Mouse (Mus musculus) liver, embryonic 14.5 days (tissue): ENCODE measurements around the gene Arg2. TPM values are rescaled to one million over a fixed set of nuclear protein-coding genes. Genes with fewer than 3 reads are reported as not detected.
"Not testable (repeated sequence)": the region's sequence is repeated elsewhere in the genome, so short reads cannot be mapped to it uniquely, and the experiment has no call there.

Experiments
- ATAC-seq: fragments of 200-750 bp; cut with Nextera tagmentation; 2 replicates; pipeline ENCODE4 v1.8.0; 2017; ENCODE audit warnings: moderate number of reproducible peaks, mild to moderate bottlenecking, moderate library complexity; ENCODE audit not compliant: insufficient read depth
- DNase-seq, 3 experiments: peaks; one replicate each; pipeline ENCODE4 v3.0.0-alpha.2; 2012 to 2013; ENCODE audit warnings: low read depth in 3 of 3, low spot score in 3 of 3
- H3K27ac ChIP-seq: fragments of 300-500 bp; sonication (generic); 2 replicates; pipeline ENCODE4 v1.5.1; 2014; ENCODE audit warnings: moderate library complexity, mild to moderate bottlenecking, control low read depth, inconsistent platforms
- H3K27me3 ChIP-seq: fragments of 300-500 bp; sonication (generic); 2 replicates; pipeline ENCODE4 v1.6.1; 2014; ENCODE audit warnings: mild to moderate bottlenecking, low read length, moderate library complexity; ENCODE audit not compliant: control insufficient read depth, insufficient read depth
- H3K36me3 ChIP-seq: fragments of 300-500 bp; sonication (generic); replicated peaks from 2 replicates; pipeline ENCODE4 v1.6.1; 2014; ENCODE audit warnings: low read depth; ENCODE audit not compliant: control insufficient read depth, insufficient read depth
- H3K4me1 ChIP-seq, 2 experiments: fragments of 200-500 bp in 1 of 2; fragments of 300-500 bp in 1 of 2; sonication (generic) in 1 of 2; replicated peaks; 2 replicates each; pipeline ENCODE4 v1.6.1; 2012 to 2014; ENCODE audit warnings: antibody characterized with exemption in 1 of 2, inconsistent platforms in 1 of 2, low read length in 1 of 2; ENCODE audit not compliant: control insufficient read depth in 2 of 2, insufficient read depth in 2 of 2
- H3K4me2 ChIP-seq: fragments of 300-500 bp; sonication (generic); 2 replicates; pipeline ENCODE4 v1.6.1; 2014; ENCODE audit warnings: low read depth, mild to moderate bottlenecking, control low read depth, moderate library complexity
- H3K4me3 ChIP-seq, 2 experiments: fragments of 200-500 bp in 1 of 2; fragments of 300-500 bp in 1 of 2; sonication (generic) in 1 of 2; 2 replicates each; pipeline ENCODE4 v1.5.1; 2012 to 2014; ENCODE audit warnings: low read depth in 2 of 2, low read length in 2 of 2, mild to moderate bottlenecking in 2 of 2, control low read depth in 1 of 2, inconsistent platforms in 1 of 2, moderate library complexity in 1 of 2; ENCODE audit not compliant: insufficient read depth in 1 of 2
- H3K9ac ChIP-seq: fragments of 300-500 bp; sonication (generic); replicated peaks from 2 replicates; pipeline ENCODE4 v1.6.1; 2014; ENCODE audit warnings: mild to moderate bottlenecking, control low read depth, moderate library complexity
- H3K9me3 ChIP-seq: fragments of 300-500 bp; sonication (generic); 2 replicates; pipeline ENCODE4 v1.6.1; 2016; ENCODE audit warnings: low read length, mixed read lengths; ENCODE audit not compliant: control insufficient read depth
- CTCF ChIP-seq: IDR thresholded peaks from 2 replicates; pipeline ENCODE4 v1.5.1; 2016; ENCODE audit warnings: antibody characterized with exemption, low read depth, control low read depth
- EP300 ChIP-seq: IDR thresholded peaks from 2 replicates; pipeline ENCODE4 v1.6.1; 2016; ENCODE audit warnings: antibody characterized with exemption, low read depth
- WGBS: fragments of 180-500 bp; shearing (Covaris S2); extraction: QIAGEN DNeasy Blood & Tissue Kit; methylation state at CpG from one replicate; pipeline ENCODE4 v1.1.7; 2014; ENCODE audit not compliant: insufficient replicate concordance; 5-methylcytosine and 5-hydroxymethylcytosine counted together
- polyA plus RNA-seq, 2 experiments: library from polyadenylated mRNA; depleted of rRNA in 1 of 2; stranded (reverse) in 1 of 2; unstranded in 1 of 2; fragments of >200 nt; fragmentation: Nextera tagmentation in 1 of 2; extraction: Ambion mirVana in 1 of 2; gene quantifications; 2 replicates each; pipeline versions ENCODE4 v1.2.1 to v1.2.3; 2012 to 2014

The Arg2 gene
- polyA plus RNA-seq, 2 experiments = not detected

DNA sequence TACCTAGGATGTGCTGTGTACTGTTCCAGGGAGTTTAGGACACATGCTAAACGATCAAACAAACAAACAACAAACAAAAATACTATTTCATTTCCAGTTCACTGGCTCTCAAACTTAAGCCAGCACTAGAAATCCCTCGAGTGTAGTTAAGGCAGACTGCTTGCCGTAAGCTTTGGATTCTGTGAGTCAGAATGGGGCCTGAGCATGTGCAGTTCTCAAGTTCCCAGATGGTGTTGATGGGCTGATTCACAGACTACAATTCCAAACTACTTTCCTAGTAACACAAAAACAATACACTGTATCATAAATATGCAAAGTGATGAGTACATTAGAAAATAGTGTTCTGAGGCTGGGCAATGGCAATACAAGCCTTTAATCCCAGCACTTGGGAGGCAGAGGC, 39.8 kb downstream of the Arg2 start:
- DNase-seq (no peak), ATAC-seq (no peak)
- TF ChIP-seq EP300 = no peak
- no peak for TF ChIP-seq CTCF
- Histone ChIP-seq H3K9me3 (no peaks in the 10 kb centered on the region), H3K36me3 (peaks cover under 1% of the 10 kb centered on the region; the same call in 1 of the 2 replicates), H3K27me3 (no peaks in the 10 kb centered on the region), H3K4me3 (no peak overlapping the region), H3K4me1 (peaks cover 9 to 14% of the 10 kb centered on the region in 2 experiments), H3K4me2 (no peak overlapping the region), H3K27ac (no peak overlapping the region), H3K9ac (no peak overlapping the region)
- WGBS = 69% methylated on average over 3 of the region's 3 CpGs

DNA sequence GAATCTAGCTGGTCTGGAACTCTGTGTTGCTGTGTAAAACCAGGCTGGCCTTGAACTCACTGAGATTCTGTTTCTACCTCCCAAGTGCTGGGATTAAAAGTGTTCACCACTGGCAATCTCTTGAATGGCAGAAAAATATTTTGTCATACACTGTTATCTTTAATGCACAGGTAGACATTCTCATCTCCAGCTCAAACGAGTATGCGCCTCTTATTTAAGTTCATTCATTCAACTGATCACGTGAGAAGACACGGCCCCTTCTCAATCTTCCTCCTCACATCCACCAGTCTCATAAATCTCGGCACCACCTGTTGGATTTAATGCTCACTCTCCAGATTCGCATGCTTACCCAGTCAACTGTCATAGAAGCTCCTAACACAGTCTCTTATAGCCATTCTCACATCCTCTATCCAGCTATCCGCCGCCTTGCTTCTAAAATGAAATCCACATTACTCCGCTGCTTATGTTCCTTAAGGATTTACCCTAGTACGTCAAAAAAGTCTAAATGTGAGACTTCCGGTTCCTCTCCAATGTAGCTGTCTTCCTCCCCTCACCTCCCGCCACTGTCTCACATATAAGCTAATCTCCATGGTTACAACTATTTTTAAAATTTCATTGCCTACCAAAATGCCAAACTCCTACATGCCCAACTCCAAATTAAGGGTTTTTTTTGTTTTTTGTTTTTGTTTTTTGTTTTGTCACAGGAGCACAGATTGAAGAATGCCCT, 40.9 kb downstream of the Arg2 start:
- Histone ChIP-seq H3K4me2 (peak overlapping the region; percentile 76), H3K9me3 (no peaks in the 10 kb centered on the region), H3K4me3 (peak overlapping the region; percentile 86 to 89), H3K36me3 (peaks cover 4% of the 10 kb centered on the region; the same call in 1 of the 2 replicates), H3K27ac (no peak overlapping the region), H3K27me3 (no peaks in the 10 kb centered on the region), H3K4me1 (peaks cover 9 to 14% of the 10 kb centered on the region in 2 experiments), H3K9ac (peak overlapping the region; percentile 75)
- 30% methylated on average over 12 of the region's 12 CpGs for WGBS
- DNase-seq (peak in 1 of 3 experiments; percentile 7), ATAC-seq (no peak)
- TF ChIP-seq EP300 = no peak
- no peak for TF ChIP-seq CTCF

GRCm38 (mm10) chr12:79172019-79172941, 41.7 kb downstream of the Arg2 start, which contains the start of gene Vti1b:
Gene Vti1b (minus strand): TSS chr12:79172667.
- ATAC-seq (peak; percentile 96), DNase-seq (peak; percentile 77 to 83 (median 79))
- no peaks in the 10 kb centered on the region for H3K9me3 ChIP-seq
- 0 out of 2 replicates have a peak, but pooled peaks have one; percentile 24 for TF ChIP-seq EP300
- TF ChIP-seq CTCF = peak; percentile 83
- H3K27ac ChIP-seq = peak within 1 kb of the TSS; percentile 63
- H3K27me3 ChIP-seq = no peaks in the 10 kb centered on the region
- H3K4me3 ChIP-seq = peak within 1 kb of the TSS; percentile 86 to 89
- peaks cover 4% of the 10 kb centered on the region; the same call in 1 of the 2 replicates for H3K36me3 ChIP-seq
- WGBS = under 1% methylated on average over 72 of the region's 73 CpGs
- H3K4me2 ChIP-seq = peak within 1 kb of the TSS; percentile 76
- H3K4me1 ChIP-seq = peaks cover 9 to 14% of the 10 kb centered on the region in 2 experiments
- H3K9ac ChIP-seq = peak within 1 kb of the TSS; percentile 75

DNA sequence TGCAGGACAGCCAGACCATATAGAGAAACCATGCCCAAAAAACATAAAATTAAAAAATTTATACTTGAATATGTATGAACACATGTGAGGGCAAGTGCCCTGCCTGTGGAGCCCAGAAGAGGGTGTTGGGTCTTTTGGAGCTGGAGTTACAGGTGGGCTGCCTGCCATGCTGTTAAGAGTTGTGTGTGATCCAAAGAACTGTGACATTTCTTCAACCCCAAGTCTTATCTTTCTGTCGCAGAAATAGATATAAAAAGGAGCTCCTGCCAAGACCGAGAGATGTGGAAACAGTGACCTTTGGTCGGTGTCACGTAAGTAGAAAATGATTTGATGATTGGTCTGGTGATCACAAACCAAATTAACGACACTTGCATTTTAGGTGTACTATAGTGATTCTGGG, 43.1 kb downstream of the Arg2 start:
- Histone ChIP-seq H3K36me3 (peaks cover 4% of the 10 kb centered on the region), H3K4me2 (peak overlapping the region; percentile 42), H3K27ac (peak overlapping the region; percentile 44), H3K4me3 (no peak overlapping the region), H3K9ac (no peak overlapping the region), H3K4me1 (peaks cover 9 to 14% of the 10 kb centered on the region in 2 experiments), H3K27me3 (no peaks in the 10 kb centered on the region), H3K9me3 (no peaks in the 10 kb centered on the region)
- DNase-seq = peak; percentile 45 to 57 (median 53)
- TF ChIP-seq EP300 (peak; percentile 55; the same call in 1 of the 2 replicates), CTCF (no peak)
- 23% methylated on average over 5 of the region's 5 CpGs for WGBS
- no peak for ATAC-seq

- Histone ChIP-seq H3K27ac (no peak overlapping the region), H3K36me3 (peaks cover 4% of the 10 kb centered on the region), H3K4me3 (no peak overlapping the region), H3K9me3 (no peaks in the 10 kb centered on the region), H3K4me1 (peaks cover 9 to 14% of the 10 kb centered on the region in 2 experiments), H3K4me2 (no peak overlapping the region), H3K9ac (no peak overlapping the region), H3K27me3 (no peaks in the 10 kb centered on the region)
- TF ChIP-seq CTCF = no peak
- no peak for TF ChIP-seq EP300
- DNase-seq (no peak), ATAC-seq (no peak)
- 78% methylated on average over 5 of the region's 5 CpGs for WGBS
Measured at GRCm38 (mm10) chr12:79175998-79176397, 45.4 kb downstream of the Arg2 start.

DNA sequence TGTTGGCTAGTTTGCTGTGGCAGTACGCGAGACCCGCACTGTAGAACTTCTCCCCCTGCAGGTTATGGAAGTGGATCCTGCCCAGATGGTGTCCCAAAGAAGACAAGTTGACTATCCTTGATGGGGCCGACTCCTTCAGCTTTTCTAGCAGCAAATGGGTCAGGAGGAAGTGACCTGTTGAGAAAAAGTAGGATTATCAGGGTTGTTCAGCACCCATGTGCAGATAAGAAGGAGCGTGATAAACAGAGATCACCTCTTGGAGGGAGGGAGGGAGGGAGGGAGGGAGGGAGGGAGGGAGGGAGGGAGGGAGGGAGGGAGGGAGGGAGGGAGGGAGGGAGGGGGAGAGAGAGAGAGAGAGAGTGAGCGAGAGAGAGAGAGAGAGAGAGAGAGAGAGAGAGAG, 54.6 kb downstream of the Arg2 start:
- not testable (repeated sequence) for H3K4me3 ChIP-seq, H3K27ac ChIP-seq, ATAC-seq, H3K9me3 ChIP-seq, DNase-seq, H3K9ac ChIP-seq, H3K27me3 ChIP-seq, H3K4me1 ChIP-seq, H3K4me2 ChIP-seq
- 69% methylated on average over 6 of the region's 6 CpGs for WGBS
- peaks cover 43% of the 10 kb centered on the region for H3K36me3 ChIP-seq
